Comparison of ENCODE assay signal across 10 mouse cellular contexts in genomic region chr13:101811882-101812281, GRCm38 (mm10). TPM values are rescaled to one million over a fixed set of nuclear protein-coding genes. Genes with fewer than 3 reads are reported as not detected.
DNase-seq lines count a peak whose midpoint lies in the region; ATAC-seq and TF ChIP-seq lines count a peak whose summit lies in the region.
"Had no signal": no experiment of that assay in that cellular context is flagged by ENCODE, and none has a peak within 500 bp of the region (broad histone marks: within the 10 kb centered on the region; RNA-seq: fewer than 3 reads in every experiment).

No protein-coding gene starts in this region.

- ATAC-seq in kidney, postnatal 0 days (replicated peaks; ENCODE audit: low FRiP score, low read depth), result peak; percentile 54; the same call in 1 of the 2 replicates
- ATAC-seq in lung, postnatal 0 days, result peak; percentile 97

- intact Hi-C loops in heart, adult 2 months (cut with DNase I), result no loop called here

- no peak for TF ChIP-seq CTCF in heart, adult 2 months (IDR thresholded peaks at IDR 0.05)
- no peak for TF ChIP-seq CTCF in kidney, postnatal 0 days (IDR thresholded peaks at IDR 0.05; ENCODE audit: low read depth)
- no peak for TF ChIP-seq CTCF in lung, postnatal 0 days (IDR thresholded peaks at IDR 0.05)

- no peak overlapping the region for H3K4me3 ChIP-seq in heart, adult 2 months
- H3K4me3 ChIP-seq in kidney, postnatal 0 days (replicated peaks; ENCODE audit: low read depth, low read length), result no peak overlapping the region
- H3K4me3 ChIP-seq in lung, postnatal 0 days (ENCODE audit: low read depth, low read length), result no peak overlapping the region
- H3K4me3 ChIP-seq: erythroblast, embryonic 14.5 days had no signal

- 46% methylated on average over 9 of the region's 9 CpGs for WGBS in heart, adult 2 months
- 15% methylated on average over 9 of the region's 9 CpGs for WGBS in kidney, postnatal 0 days
- WGBS in lung, postnatal 0 days, result 46% methylated on average over 9 of the region's 9 CpGs

- no peaks in the 10 kb centered on the region for H3K9me3 ChIP-seq in kidney, postnatal 0 days (replicated peaks; ENCODE audit: low read length)
- H3K9me3 ChIP-seq in lung, postnatal 0 days (ENCODE audit: low read length), result no peaks in the 10 kb centered on the region
- H3K9me3 ChIP-seq: G1E had no signal

- H3K36me3 ChIP-seq in heart, adult 2 months (ENCODE audit: control insufficient read depth, insufficient read depth, low read length), result no peaks in the 10 kb centered on the region
- no peaks in the 10 kb centered on the region for H3K36me3 ChIP-seq in kidney, postnatal 0 days (ENCODE audit: insufficient read depth, low read length)
- H3K36me3 ChIP-seq in lung, postnatal 0 days (ENCODE audit: insufficient read depth, low read length), result no peaks in the 10 kb centered on the region
- H3K36me3 ChIP-seq: G1E had no signal

- peak; percentile 97 for TF ChIP-seq EP300 in heart, adult 2 months (IDR thresholded peaks at IDR 0.05; ENCODE audit: insufficient read depth, low read depth, low read length)
- TF ChIP-seq EP300 in lung, postnatal 0 days (IDR thresholded peaks at IDR 0.05), result peak; percentile 85; the same call in 1 of the 2 replicates

- H3K9ac ChIP-seq in heart, adult 2 months (ENCODE audit: low read depth, low read length), result no peak overlapping the region; the same call in 1 of the 2 replicates
- no peak overlapping the region for H3K9ac ChIP-seq in kidney, postnatal 0 days (ENCODE audit: low read depth, low read length)
- H3K9ac ChIP-seq in lung, postnatal 0 days (replicated peaks; ENCODE audit: low read depth), result no peak overlapping the region

- peak overlapping the region; percentile 51 for H3K27ac ChIP-seq in heart, adult 2 months
- peak overlapping the region; percentile 27; the same call in 1 of the 2 replicates for H3K27ac ChIP-seq in kidney, postnatal 0 days
- peak overlapping the region; percentile 83 for H3K27ac ChIP-seq in lung, postnatal 0 days (ENCODE audit: low read length)

- TF ChIP-seq POLR2A in heart, adult 2 months (IDR thresholded peaks at IDR 0.05; ENCODE audit: insufficient read depth, low read depth, low read length), result no peak; the same call in none of the 2 replicates

- H3K79me2 ChIP-seq in heart, adult 2 months (replicated peaks; ENCODE audit: control insufficient read depth, insufficient read depth, low read length), result no peaks in the 10 kb centered on the region

- peak overlapping the region; percentile 27; the same call in 1 of the 2 replicates for H3K4me2 ChIP-seq in kidney, postnatal 0 days (ENCODE audit: low read length)
- peak overlapping the region; percentile 39; the same call in 1 of the 2 replicates for H3K4me2 ChIP-seq in lung, postnatal 0 days (replicated peaks; ENCODE audit: low read depth, low read length)

- DNase-seq in heart, adult 2 months, result peak; percentile 63 to 76
- DNase-seq in heart, postnatal 4 days, result no peak
- peak; percentile 56 for DNase-seq in adrenal gland, postnatal 14 days
- DNase-seq in gastrocnemius, adult 8-10 months (ENCODE audit: low spot score in 2 of 2), result peak; percentile 67 to 69
- peak; percentile 82 for DNase-seq in kidney, postnatal 0 days (ENCODE audit: low spot score)
- peak; percentile 91 for DNase-seq in lung, postnatal 0 days (ENCODE audit: low spot score)
- peak; percentile 3 for DNase-seq in right cerebral cortex, postnatal 4 days
- DNase-seq in thymus, postnatal 4 days, result no peak

- no peaks in the 10 kb centered on the region for H3K27me3 ChIP-seq in heart, adult 2 months (ENCODE audit: control insufficient read depth, insufficient read depth, low read length)
- H3K27me3 ChIP-seq in kidney, postnatal 0 days (ENCODE audit: insufficient read depth, low read length), result no peaks in the 10 kb centered on the region
- H3K27me3 ChIP-seq in lung, postnatal 0 days (replicated peaks; ENCODE audit: insufficient read depth, low read length), result no peaks in the 10 kb centered on the region

- peaks cover 2% of the 10 kb centered on the region for H3K4me1 ChIP-seq in heart, adult 2 months (ENCODE audit: control insufficient read depth, insufficient read depth, low read length)
- peaks cover 4% of the 10 kb centered on the region; the same call in 1 of the 2 replicates for H3K4me1 ChIP-seq in kidney, postnatal 0 days (replicated peaks; ENCODE audit: insufficient read depth, low read length)
- H3K4me1 ChIP-seq in lung, postnatal 0 days (ENCODE audit: insufficient read depth, low read depth, low read length), result no peaks in the 10 kb centered on the region; the same call in 1 of the 2 replicates

RNA-seq across cellular contexts. Expression of gene Pik3r1, which starts 43.9 kb away (rescaled TPM):
- 100 to 1,000 TPM; 111 to 132 TPM for total RNA-seq in heart, adult 2 months (2021)
- polyA plus RNA-seq in heart, adult 2 months (2012; rRNA removed), result 23.7 and 41.4 TPM in 2 replicates
- total RNA-seq in heart, postnatal 4 days (2021), result 10 to 100 TPM; 34.7 to 35.8 TPM
- total RNA-seq in adrenal gland, postnatal 14 days (2021), result 109 and 110 TPM in 2 replicates
- total RNA-seq in gastrocnemius, adult 8-10 months (2022), result 10 to 100 TPM; 17.8 to 64.2 (median 20.3) TPM
- polyA plus RNA-seq in kidney, postnatal 0 days (2015; fragmentation: Nextera tagmentation; extraction: Ambion mirVana), result 30.3 and 35.8 TPM in 2 replicates
- polyA plus RNA-seq in lung, postnatal 0 days (2015; fragmentation: Nextera tagmentation; extraction: Ambion mirVana), result 26.3 and 28.1 TPM in 2 replicates

Comparison
In these comparisons a context has a peak if more than half of its experiments do, and no peak if none do; other contexts are left out.
1. DNase-seq: peak in heart, adult 2 months (2 of 2), adrenal gland, postnatal 14 days (single experiment), gastrocnemius, adult 8-10 months (2 of 2), kidney, postnatal 0 days (single experiment), lung, postnatal 0 days (single experiment) and right cerebral cortex, postnatal 4 days (single experiment); none in heart, postnatal 4 days (single experiment) and thymus, postnatal 4 days (single experiment).
2. H3K27ac ChIP-seq: peak in every context shown above with its lines; median percentile 83 in lung, postnatal 0 days; 51 in heart, adult 2 months; 27 in kidney, postnatal 0 days.